Mouse (Mus musculus) WW6 (cell line): ENCODE results near the gene Nkapl.

ENCODE experiments used
- DNase-seq: peaks from one replicate; pipeline ENCODE4 v3.0.0-alpha.2; 2013; ENCODE audit warnings: low read depth, low spot score

Gene Nkapl

GRCm38 (mm10) chr13:21435476-21435875, 32.8 kb downstream of the Nkapl start:
- DNase-seq = no peak

DNA sequence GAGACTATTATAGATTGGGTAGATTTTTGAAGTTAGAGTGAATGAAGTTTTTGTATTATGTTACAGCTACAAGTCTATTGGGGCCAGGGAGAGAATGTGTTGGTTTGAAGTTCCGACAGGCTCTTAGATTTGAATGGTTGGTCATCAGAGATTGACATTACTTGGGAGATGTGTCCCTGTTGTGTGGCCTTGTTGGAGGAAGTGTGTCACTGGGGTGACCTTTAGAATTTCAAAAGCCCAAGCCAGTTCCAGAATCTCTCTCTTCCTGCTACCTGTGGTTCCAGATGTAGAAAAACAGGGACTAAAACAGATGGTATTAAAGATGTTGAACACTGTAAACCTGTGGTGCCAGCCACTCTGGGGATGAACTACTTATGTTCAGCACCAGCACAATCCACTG, 40.7 kb downstream of the Nkapl start:
- no peak for DNase-seq

- no peak for DNase-seq
Measured at GRCm38 (mm10) chr13:21423301-21423700, 45.0 kb downstream of the Nkapl start.

DNA sequence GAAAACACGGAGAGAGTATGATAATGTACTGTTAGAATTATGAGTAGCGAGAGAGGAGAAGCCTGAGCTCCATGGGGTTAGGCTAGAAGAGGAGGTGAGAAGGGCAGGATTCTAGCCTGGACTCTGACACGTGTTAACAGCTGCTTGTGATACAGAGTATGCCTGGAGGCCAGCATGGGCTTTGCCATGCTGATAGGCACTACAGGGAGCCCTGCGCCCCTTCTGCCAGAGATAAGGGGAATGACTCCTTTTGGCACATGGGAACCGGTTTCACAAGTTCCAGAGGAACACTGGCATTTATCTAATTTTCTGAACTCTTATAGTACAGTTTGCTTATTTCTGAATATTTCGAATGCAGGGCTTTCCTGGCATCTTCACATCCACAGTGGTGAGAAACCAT, 49.4 kb downstream of the Nkapl start:
- DNase-seq = no peak

- DNase-seq = no peak
Measured at GRCm38 (mm10) chr13:21417298-21418010, 50.9 kb downstream of the Nkapl start.
